Mouse (Mus musculus) central nervous system, embryonic 14 days (tissue): ENCODE results near the gene Brk1. TPM values are rescaled to one million over a fixed set of nuclear protein-coding genes. Genes with fewer than 3 reads are reported as not detected.

Experiments
- polyA plus RNA-seq: library from polyadenylated mRNA; depleted of rRNA; stranded (reverse); fragments of >200 nt; gene quantifications from 2 replicates; pipeline ENCODE4 v1.2.3, GENCODE M21; 2012; rRNA removed

Gene Brk1
- polyA plus RNA-seq, result 234 and 239 TPM in 2 replicates

GRCm38 (mm10) chr6:113604432-113605223 lies at the start of gene Brk1:
Gene Brk1 (plus strand): TSS chr6:113604772.

GRCm38 (mm10) chr6:113600543-113601139 lies 3.9 kb upstream of the Brk1 start, which contains the start of gene Fancd2os:
Gene Fancd2os (minus strand): TSS chr6:113600715.

GRCm38 (mm10) chr6:113623941-113624751 lies 19.6 kb downstream of the Brk1 start, which contains the start of gene Vhl:
Gene Vhl (plus strand): TSS chr6:113623959.

DNA sequence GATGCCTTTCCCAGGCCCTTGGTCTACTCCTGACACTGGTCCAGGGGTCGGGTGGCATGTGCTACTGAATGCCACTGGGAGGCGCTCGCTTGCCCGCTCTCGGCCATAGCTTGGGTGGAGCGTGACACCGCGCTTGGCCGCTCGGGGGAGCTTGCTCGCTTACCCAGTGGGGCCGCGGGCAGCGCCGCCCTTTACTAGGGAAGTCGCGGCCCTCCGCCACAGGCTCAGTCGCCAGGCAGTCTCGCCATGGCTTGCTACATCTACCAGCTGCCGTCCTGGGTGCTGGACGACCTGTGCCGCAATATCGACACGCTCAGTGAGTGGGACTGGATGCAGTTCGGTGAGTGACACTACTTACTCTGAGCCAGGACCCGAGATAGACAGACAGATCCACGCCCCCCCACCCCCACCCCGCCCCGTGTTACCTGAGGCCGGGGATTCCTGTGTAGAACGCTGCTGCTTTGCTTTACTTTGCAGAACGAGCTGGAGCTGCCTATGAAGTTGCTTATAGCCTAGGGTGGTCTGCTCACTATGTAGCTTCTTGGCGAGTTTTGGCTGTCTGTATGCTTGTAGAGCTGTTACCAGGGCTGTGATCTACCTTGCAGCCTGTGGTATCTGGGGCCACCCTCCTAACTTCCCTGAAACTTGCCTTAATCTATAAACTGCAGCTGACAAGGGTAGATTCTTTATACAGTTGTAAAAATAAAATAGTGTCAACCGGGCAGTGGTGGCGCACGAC lies 33.9 kb downstream of the Brk1 start, which contains the start of gene Irak2:
Gene Irak2 (plus strand): TSS at position 166 of the 739 bp plus-strand sequence.

Other genes with a start within 250 kb of the Brk1 start
- 60.1 and 63.2 TPM in 2 replicates for gene Tada3, start 226.9 kb upstream of the Brk1 start, polyA plus RNA-seq
- gene Arpc4, start 226.7 kb upstream of the Brk1 start, polyA plus RNA-seq, result 101 and 116 TPM in 2 replicates
- gene Ttll3, start 215.5 kb upstream of the Brk1 start, polyA plus RNA-seq, result 25.0 and 29.2 TPM in 2 replicates
- gene Rpusd3, start 185.4 kb upstream of the Brk1 start, polyA plus RNA-seq, result 33.6 and 35.6 TPM in 2 replicates
- gene Cidec, start 169.0 kb upstream of the Brk1 start, polyA plus RNA-seq, result 0.04 and 0.06 TPM in 2 replicates
- 59.4 and 62.8 TPM in 2 replicates for gene Jagn1, start 162.2 kb upstream of the Brk1 start, polyA plus RNA-seq
- gene Il17re, start 146.3 kb upstream of the Brk1 start, polyA plus RNA-seq, result 0.07 and 1.1 TPM in 2 replicates
- 3.1 and 5.9 TPM in 2 replicates for gene Il17rc, start 133.3 kb upstream of the Brk1 start, polyA plus RNA-seq
- gene Creld1, start 121.5 kb upstream of the Brk1 start, polyA plus RNA-seq, result 38.9 and 41.5 TPM in 2 replicates
- 5.6 and 6.7 TPM in 2 replicates for gene Prrt3, start 102.8 kb upstream of the Brk1 start, polyA plus RNA-seq
- 56.0 and 56.9 TPM in 2 replicates for gene Emc3, start 73.1 kb upstream of the Brk1 start, polyA plus RNA-seq
- 7.6 and 10.1 TPM in 2 replicates for gene Fancd2, start 73.1 kb upstream of the Brk1 start, polyA plus RNA-seq
- gene Fancd2os, start 4.1 kb upstream of the Brk1 start, polyA plus RNA-seq, result 0.05 TPM in 1 of 2 replicates, not detected in the other
- 64.1 and 72.3 TPM in 2 replicates for gene Vhl, start 19.2 kb downstream of the Brk1 start, polyA plus RNA-seq
- gene Irak2, start 33.7 kb downstream of the Brk1 start, polyA plus RNA-seq, result 3.2 and 5.4 TPM in 2 replicates
- 28.4 and 28.5 TPM in 2 replicates for gene Tatdn2, start 92.3 kb downstream of the Brk1 start, polyA plus RNA-seq
- gene Ghrl, start 115.1 kb downstream of the Brk1 start, polyA plus RNA-seq, result 0.29 and 0.66 TPM in 2 replicates
- gene Sec13, start 136.0 kb downstream of the Brk1 start, polyA plus RNA-seq, result 213 TPM in 2 replicates